Mouse (Mus musculus) neural tube, embryonic 15.5 days (tissue): ENCODE data around the gene Wdr54. TPM values are rescaled to one million over a fixed set of nuclear protein-coding genes. Genes with fewer than 3 reads are reported as not detected.

Source experiments
- ATAC-seq: fragments of 200-750 bp; cut with Nextera tagmentation; 2 replicates; pipeline ENCODE4 v1.8.0; 2017; ENCODE audit warnings: mild to moderate bottlenecking, moderate TSS enrichment, moderate library complexity; ENCODE audit not compliant: low FRiP score
- H3K27ac ChIP-seq: fragments of 300-500 bp; sonication (generic); replicated peaks from 2 replicates; pipeline ENCODE4 v1.5.1; 2015; ENCODE audit warnings: mild to moderate bottlenecking, inconsistent platforms
- H3K27me3 ChIP-seq: fragments of 300-500 bp; sonication (generic); replicated peaks from 2 replicates; pipeline ENCODE4 v1.6.1; 2015; ENCODE audit warnings: inconsistent platforms
- H3K36me3 ChIP-seq: fragments of 300-500 bp; sonication (generic); 2 replicates; pipeline ENCODE4 v1.6.1; 2015; ENCODE audit warnings: inconsistent platforms
- H3K4me1 ChIP-seq: fragments of 300-500 bp; sonication (generic); 2 replicates; pipeline ENCODE4 v1.6.1; 2015; ENCODE audit warnings: inconsistent platforms
- H3K4me2 ChIP-seq: fragments of 300-500 bp; sonication (generic); 2 replicates; pipeline ENCODE4 v1.6.1; 2015; ENCODE audit warnings: inconsistent platforms, mild to moderate bottlenecking, moderate library complexity
- H3K4me3 ChIP-seq: fragments of 300-500 bp; sonication (generic); replicated peaks from 2 replicates; pipeline ENCODE4 v1.5.1; 2015; ENCODE audit warnings: mild to moderate bottlenecking, inconsistent platforms
- H3K9ac ChIP-seq: fragments of 300-500 bp; sonication (generic); replicated peaks from 2 replicates; pipeline ENCODE4 v1.6.1; 2015; ENCODE audit warnings: mild to moderate bottlenecking, inconsistent platforms
- H3K9me3 ChIP-seq: fragments of 300-500 bp; sonication (generic); replicated peaks from 2 replicates; pipeline ENCODE4 v1.6.1; 2016; ENCODE audit warnings: inconsistent platforms
- WGBS: fragments of 180-500 bp; shearing (Covaris S2); methylation state at CpG from one replicate; pipeline ENCODE4 v1.1.7; 2015; ENCODE audit warnings: mixed read lengths; 5-methylcytosine and 5-hydroxymethylcytosine counted together
- polyA plus RNA-seq: library from polyadenylated mRNA; unstranded; fragments of >200 nt; fragmentation: Nextera tagmentation; extraction: Ambion mirVana; gene quantifications from 2 replicates; pipeline ENCODE4 v1.2.1, GENCODE M21; 2015

The Wdr54 gene
- polyA plus RNA-seq, 1 experiment from 2014 or later, result 18.6 TPM

DNA sequence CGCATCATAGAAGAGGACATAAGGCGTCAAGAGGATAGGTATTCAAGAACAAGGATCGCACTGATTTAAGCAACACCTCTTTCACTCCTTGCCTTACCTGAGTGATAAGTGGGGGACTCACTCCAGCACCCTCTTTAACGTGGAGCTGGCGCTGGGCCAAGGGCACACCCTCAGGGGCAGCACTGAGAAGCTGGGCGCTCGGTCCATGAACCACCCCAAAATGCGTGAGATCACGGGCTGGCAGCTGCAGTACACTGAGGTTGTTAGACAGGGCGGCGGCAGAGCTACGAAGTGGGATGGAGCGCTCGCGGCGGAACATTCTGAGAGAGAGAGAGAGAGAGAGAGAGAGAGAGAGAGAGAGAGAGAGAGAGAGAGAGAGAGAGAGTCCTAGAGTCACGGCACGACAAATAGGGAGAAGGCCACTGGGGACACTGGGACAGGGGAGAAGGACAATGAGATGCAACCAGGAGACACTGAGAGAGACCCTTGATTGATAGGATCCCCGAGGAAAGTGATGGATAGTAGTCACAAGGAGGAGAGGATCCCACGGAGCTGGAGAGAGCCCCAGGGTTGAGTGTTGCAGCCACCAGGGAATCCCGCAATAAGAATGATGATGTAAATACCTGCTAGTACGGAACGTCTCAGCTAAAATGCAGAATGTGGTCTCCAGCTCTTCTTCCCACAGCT lies 502 bp downstream of the Wdr54 start:
- Histone ChIP-seq H3K27me3 (peaks cover 8% of the 10 kb centered on the region), H3K9ac (peak overlapping the region; percentile 61), H3K9me3 (no peaks in the 10 kb centered on the region), H3K4me2 (peak overlapping the region; percentile 85), H3K36me3 (peaks cover 14% of the 10 kb centered on the region), H3K4me3 (peak overlapping the region; percentile 62), H3K27ac (peak overlapping the region; percentile 41), H3K4me1 (peaks cover 22% of the 10 kb centered on the region)
- 8% methylated on average over 23 of the region's 23 CpGs for WGBS
- ATAC-seq, result peak; percentile 22

GRCm38 (mm10) chr6:83153485-83153884 lies 2.7 kb downstream of the Wdr54 start:
- Histone ChIP-seq H3K4me1 (peaks cover 22% of the 10 kb centered on the region), H3K4me3 (no peak overlapping the region), H3K9me3 (no peaks in the 10 kb centered on the region), H3K36me3 (peaks cover 17% of the 10 kb centered on the region), H3K27me3 (no peaks in the 10 kb centered on the region), H3K27ac (no peak overlapping the region), H3K9ac (no peak overlapping the region), H3K4me2 (no peak overlapping the region)
- 80% methylated on average over 5 of the region's 5 CpGs for WGBS
- no peak for ATAC-seq

GRCm38 (mm10) chr6:83153038-83153437 lies 3.2 kb downstream of the Wdr54 start:
- no peaks in the 10 kb centered on the region for H3K27me3 ChIP-seq
- H3K4me2 ChIP-seq, result no peak overlapping the region
- WGBS, result 91% methylated on average over 12 of the region's 12 CpGs
- no peaks in the 10 kb centered on the region for H3K9me3 ChIP-seq
- H3K36me3 ChIP-seq, result peaks cover 17% of the 10 kb centered on the region
- ATAC-seq, result no peak
- H3K4me3 ChIP-seq, result no peak overlapping the region
- H3K27ac ChIP-seq, result no peak overlapping the region
- peaks cover 22% of the 10 kb centered on the region for H3K4me1 ChIP-seq
- no peak overlapping the region for H3K9ac ChIP-seq

GRCm38 (mm10) chr6:83151721-83152120 lies 4.5 kb downstream of the Wdr54 start:
- H3K4me2 ChIP-seq, result no peak overlapping the region
- WGBS, result 34% methylated on average over 8 of the region's 8 CpGs
- peaks cover 19% of the 10 kb centered on the region for H3K4me1 ChIP-seq
- no peak overlapping the region for H3K27ac ChIP-seq
- H3K4me3 ChIP-seq, result no peak overlapping the region
- no peaks in the 10 kb centered on the region for H3K9me3 ChIP-seq
- no peaks in the 10 kb centered on the region for H3K27me3 ChIP-seq
- no peak overlapping the region for H3K9ac ChIP-seq
- H3K36me3 ChIP-seq, result peaks cover 19% of the 10 kb centered on the region
- ATAC-seq, result no peak

DNA sequence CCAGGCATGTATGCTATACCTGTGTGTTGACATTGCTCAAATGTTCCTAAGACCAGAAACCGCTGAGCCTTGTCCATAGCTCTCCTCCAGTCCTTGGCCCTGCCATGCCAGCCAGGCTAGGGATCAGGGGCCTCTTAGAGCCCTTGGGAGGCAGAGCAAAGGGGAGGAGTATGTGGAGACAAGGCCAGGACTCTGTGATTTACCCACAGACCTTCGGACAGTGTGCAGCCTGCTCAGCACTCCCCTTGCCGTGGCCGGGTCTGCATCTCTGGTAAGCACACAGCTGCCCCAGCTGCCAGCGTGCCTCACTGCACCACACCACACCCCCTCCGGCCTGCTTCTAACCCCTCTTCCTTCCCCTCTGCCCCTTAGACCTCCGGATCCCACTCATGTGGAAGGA lies 8.9 kb downstream of the Wdr54 start:
- no peaks in the 10 kb centered on the region for H3K27me3 ChIP-seq
- WGBS, result 44% methylated on average over 7 of the region's 7 CpGs
- H3K4me1 ChIP-seq, result peaks cover 9% of the 10 kb centered on the region
- no peaks in the 10 kb centered on the region for H3K9me3 ChIP-seq
- no peak overlapping the region for H3K27ac ChIP-seq
- no peak overlapping the region for H3K4me3 ChIP-seq
- peaks cover 9% of the 10 kb centered on the region; the same call in 1 of the 2 replicates for H3K36me3 ChIP-seq
- no peak overlapping the region for H3K9ac ChIP-seq
- no peak overlapping the region for H3K4me2 ChIP-seq
- no peak for ATAC-seq

GRCm38 (mm10) chr6:83145805-83146204 lies 10.4 kb downstream of the Wdr54 start:
- 76% methylated on average over 9 of the region's 9 CpGs for whole genome bisulfite sequencing
- H3K4me2 ChIP-seq, result no peak overlapping the region
- H3K9ac ChIP-seq, result no peak overlapping the region; the same call in 1 of the 2 replicates
- H3K27me3 ChIP-seq, result no peaks in the 10 kb centered on the region
- H3K27ac ChIP-seq, result no peak overlapping the region
- 0 out of 2 replicates have a peak, but pooled peaks cover 6% of the 10 kb centered on the region for H3K36me3 ChIP-seq
- H3K9me3 ChIP-seq, result no peaks in the 10 kb centered on the region
- peaks cover 15% of the 10 kb centered on the region for H3K4me1 ChIP-seq
- no peak overlapping the region for H3K4me3 ChIP-seq
- no peak for ATAC-seq

- H3K9me3 ChIP-seq, result no peaks in the 10 kb centered on the region
- WGBS, result 79% methylated on average over 2 of the region's 2 CpGs
- no peak overlapping the region for H3K4me3 ChIP-seq
- no peak overlapping the region for H3K4me2 ChIP-seq
- no peak for ATAC-seq
- no peak overlapping the region for H3K27ac ChIP-seq
- no peaks in the 10 kb centered on the region for H3K27me3 ChIP-seq
- peaks cover 15% of the 10 kb centered on the region for H3K4me1 ChIP-seq
- no peak overlapping the region for H3K9ac ChIP-seq
- H3K36me3 ChIP-seq, result 0 out of 2 replicates have a peak, but pooled peaks cover 6% of the 10 kb centered on the region
Measured at GRCm38 (mm10) chr6:83145209-83145608, 11.0 kb downstream of the Wdr54 start.

- ATAC-seq, result no peak
- H3K4me1 ChIP-seq, result peaks cover 36% of the 10 kb centered on the region
- WGBS, result 37% methylated on average over 11 of the region's 11 CpGs
- H3K4me3 ChIP-seq, result no peak overlapping the region
- peak overlapping the region; percentile 80 for H3K4me2 ChIP-seq
- no peaks in the 10 kb centered on the region for H3K9me3 ChIP-seq
- no peak overlapping the region for H3K27ac ChIP-seq
- peak overlapping the region; percentile 57; the same call in 1 of the 2 replicates for H3K9ac ChIP-seq
- no peaks in the 10 kb centered on the region for H3K27me3 ChIP-seq
- 0 out of 2 replicates have a peak, but pooled peaks cover 3% of the 10 kb centered on the region for H3K36me3 ChIP-seq
Measured at GRCm38 (mm10) chr6:83142886-83143285, 13.3 kb downstream of the Wdr54 start.

DNA sequence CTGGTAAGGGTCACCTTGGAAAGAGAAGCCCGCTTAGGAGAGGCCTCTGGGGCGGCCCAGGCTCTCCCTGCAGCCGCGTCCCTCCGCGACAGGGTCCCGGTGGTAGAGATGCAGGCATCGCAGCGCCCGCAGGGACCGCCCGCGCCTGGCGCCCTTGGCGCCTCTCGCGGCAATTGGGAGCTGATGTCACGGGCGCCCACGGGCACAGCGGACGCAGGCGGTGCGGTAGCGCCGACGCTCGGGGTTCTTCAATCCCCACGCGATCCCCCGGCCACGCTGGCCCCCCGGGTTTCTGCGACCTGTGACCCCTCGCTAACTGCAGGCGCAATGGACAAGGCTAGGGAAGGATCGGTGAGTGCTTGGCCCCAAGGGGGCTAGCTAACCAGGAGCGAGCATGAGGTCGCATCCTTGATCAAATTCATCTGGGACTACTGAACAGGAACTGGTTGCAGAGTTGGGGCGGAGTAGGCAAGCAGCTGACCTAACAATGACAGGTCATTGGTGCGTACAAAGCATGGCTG lies 13.9 kb downstream of the Wdr54 start:
- H3K27ac ChIP-seq, result 0 out of 2 replicates have a peak overlapping the region, but pooled peaks have one; percentile 1
- ATAC-seq, result peak; percentile 32; the same call in 1 of the 2 replicates
- H3K9me3 ChIP-seq, result no peaks in the 10 kb centered on the region
- H3K4me2 ChIP-seq, result peak overlapping the region; percentile 80
- H3K9ac ChIP-seq, result peak overlapping the region; percentile 57
- 0 out of 2 replicates have a peak, but pooled peaks cover 3% of the 10 kb centered on the region for H3K36me3 ChIP-seq
- H3K27me3 ChIP-seq, result no peaks in the 10 kb centered on the region
- H3K4me3 ChIP-seq, result peak overlapping the region; percentile 41
- WGBS, result 3% methylated on average over 41 of the region's 41 CpGs
- peaks cover 42% of the 10 kb centered on the region for H3K4me1 ChIP-seq

GRCm38 (mm10) chr6:83141636-83142035 lies 14.6 kb downstream of the Wdr54 start:
- Histone ChIP-seq H3K9ac (peak overlapping the region; percentile 57), H3K9me3 (no peaks in the 10 kb centered on the region), H3K4me2 (peak overlapping the region; percentile 80), H3K4me3 (peak overlapping the region; percentile 41), H3K4me1 (peaks cover 48% of the 10 kb centered on the region), H3K27me3 (0 out of 2 replicates have a peak, but pooled peaks cover under 1% of the 10 kb centered on the region), H3K36me3 (0 out of 2 replicates have a peak, but pooled peaks cover under 1% of the 10 kb centered on the region), H3K27ac (0 out of 2 replicates have a peak overlapping the region, but pooled peaks have one; percentile 1)
- 0 out of 2 replicates have a peak, but pooled peaks have one; percentile 3 for ATAC-seq
- WGBS, result 39% methylated on average over 4 of the region's 4 CpGs

GRCm38 (mm10) chr6:83140044-83140443 lies 16.2 kb downstream of the Wdr54 start:
- WGBS, result 77% methylated on average over 8 of the region's 8 CpGs
- H3K27me3 ChIP-seq, result peaks cover 11% of the 10 kb centered on the region; the same call in 1 of the 2 replicates
- no peak for ATAC-seq
- no peak overlapping the region for H3K27ac ChIP-seq
- no peak overlapping the region for H3K4me2 ChIP-seq
- no peaks in the 10 kb centered on the region for H3K9me3 ChIP-seq
- H3K4me3 ChIP-seq, result no peak overlapping the region
- H3K4me1 ChIP-seq, result peaks cover 56% of the 10 kb centered on the region
- no peak overlapping the region for H3K9ac ChIP-seq
- H3K36me3 ChIP-seq, result no peaks in the 10 kb centered on the region

GRCm38 (mm10) chr6:83138056-83138455 lies 18.1 kb downstream of the Wdr54 start:
- Histone ChIP-seq H3K9me3 (no peaks in the 10 kb centered on the region), H3K4me1 (peaks cover 55% of the 10 kb centered on the region), H3K9ac (peak overlapping the region; percentile 31), H3K27ac (peak overlapping the region; percentile 81), H3K4me3 (peak overlapping the region; percentile 29), H3K36me3 (no peaks in the 10 kb centered on the region), H3K4me2 (peak overlapping the region; percentile 47), H3K27me3 (peaks cover 11% of the 10 kb centered on the region; the same call in 1 of the 2 replicates)
- ATAC-seq, result peak; percentile 26
- 0% methylated on average over 11 of the region's 11 CpGs for WGBS
